Mouse (Mus musculus) gastrocnemius, postnatal 10 days (tissue): ENCODE data around the gene Olfr1436. TPM values are rescaled to one million over a fixed set of nuclear protein-coding genes. Genes with fewer than 3 reads are reported as not detected.
"Not testable (repeated sequence)": the region's sequence is repeated elsewhere in the genome, so short reads cannot be mapped to it uniquely, and the experiment has no call there.

Experiments used
- DNase-seq: peaks from one replicate; pipeline ENCODE4 v3.0.0; 2021; ENCODE audit warnings: mixed read lengths
- long read RNA-seq, 2 experiments: library from polyadenylated mRNA; stranded (forward); transcript quantifications; one replicate each; pipeline ENCODE4 v2.0.0; 2021
- total RNA-seq, 2 experiments: library from RNA; stranded (reverse); gene quantifications; 2 replicates each; pipeline ENCODE4 v1.2.3; 2021

Gene Olfr1436
- total RNA-seq, result not detected
- long read RNA-seq, experiment 1, result 0 reads
- long read RNA-seq, experiment 2, result 0 reads

DNA sequence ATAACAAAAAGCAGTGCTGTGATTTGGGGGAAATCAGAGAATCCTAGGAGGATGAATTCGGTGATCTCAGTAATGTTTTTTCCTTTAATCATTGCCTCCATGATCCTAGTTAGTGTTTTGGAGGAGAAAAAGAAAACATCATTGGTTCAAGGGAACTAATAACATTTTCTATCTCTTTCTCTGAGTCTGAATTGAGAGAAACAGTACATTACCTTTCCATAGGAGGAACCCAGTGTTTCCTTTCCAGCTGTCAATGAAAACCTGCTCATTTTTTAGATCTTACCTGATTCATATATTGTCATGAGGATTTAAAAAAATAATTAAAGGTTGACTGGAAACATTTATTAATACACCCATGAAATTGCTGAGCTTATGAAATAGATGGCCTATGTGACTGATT, at the start of gene Olfr1436:
Olfr1436 (minus strand) TSS at position 101 of the 400 bp plus-strand sequence.
- not testable (repeated sequence) for DNase-seq

DNA sequence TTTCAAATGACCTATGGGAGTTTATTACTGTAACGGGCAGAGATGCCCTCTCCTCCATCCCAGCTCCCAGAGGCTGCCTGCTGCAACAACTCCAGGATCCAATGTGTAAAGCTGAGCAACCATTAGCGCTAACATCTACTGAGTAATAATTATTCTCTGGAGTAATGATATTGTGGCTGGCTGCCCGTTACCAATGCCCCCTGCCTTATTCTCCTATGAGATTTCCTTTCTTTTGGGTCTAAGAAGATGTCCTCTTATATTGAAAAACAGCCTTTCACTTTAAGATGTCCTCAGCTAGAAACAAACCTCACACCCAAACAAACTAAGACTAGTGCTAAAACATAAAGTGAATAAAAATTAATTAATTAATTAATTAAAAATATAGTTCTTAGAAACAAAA, 36.9 kb upstream of the Olfr1436 start, which contains the start of gene Olfr1438-ps1:
Olfr1438-ps1 (minus strand) TSS at position 101 of the 400 bp plus-strand sequence.
- DNase-seq, result no peak

DNA sequence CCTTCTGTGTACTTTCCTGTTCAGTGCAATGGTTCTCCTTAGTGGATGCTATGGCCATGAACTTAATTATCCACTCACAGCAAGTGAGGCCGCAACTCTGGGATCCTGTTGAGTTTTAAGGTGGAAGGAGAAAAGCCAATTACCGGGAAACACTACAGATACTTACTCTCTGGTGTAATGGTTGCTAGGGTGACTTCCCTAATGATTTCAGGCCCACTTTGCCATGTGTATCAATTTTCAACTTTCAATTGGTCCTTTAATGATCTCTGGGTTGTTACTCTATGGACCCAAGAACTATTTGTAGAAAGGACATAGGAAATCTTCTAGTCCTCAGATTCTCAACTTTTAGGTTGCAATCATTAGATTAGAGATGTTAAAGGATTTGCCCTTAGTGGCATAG, 26.1 kb upstream of the Olfr1436 start, which contains the start of gene Olfr1437:
Olfr1437 (minus strand) TSS at position 101 of the 400 bp plus-strand sequence.
- no peak for DNase-seq

DNA sequence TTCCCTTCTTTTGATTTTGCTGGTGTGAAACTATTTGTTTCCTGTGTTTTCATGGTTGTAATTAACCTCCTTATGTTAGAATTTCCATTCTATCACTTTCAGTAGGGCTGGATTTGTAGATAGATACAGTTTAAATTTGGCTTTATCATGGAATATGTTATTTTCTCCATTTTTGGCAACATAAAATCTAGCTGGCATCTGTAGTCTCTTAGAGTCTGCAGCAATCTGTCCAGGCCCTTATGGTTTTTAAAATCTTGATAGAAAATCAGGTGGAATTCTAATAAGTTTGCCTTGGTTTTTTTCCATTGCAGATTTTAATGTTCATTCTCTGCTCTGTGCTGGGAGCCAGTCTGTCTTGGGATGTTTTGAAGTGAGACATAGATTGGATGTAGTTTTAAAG, 6.0 kb downstream of the Olfr1436 start:
- DNase-seq, result no peak

DNA sequence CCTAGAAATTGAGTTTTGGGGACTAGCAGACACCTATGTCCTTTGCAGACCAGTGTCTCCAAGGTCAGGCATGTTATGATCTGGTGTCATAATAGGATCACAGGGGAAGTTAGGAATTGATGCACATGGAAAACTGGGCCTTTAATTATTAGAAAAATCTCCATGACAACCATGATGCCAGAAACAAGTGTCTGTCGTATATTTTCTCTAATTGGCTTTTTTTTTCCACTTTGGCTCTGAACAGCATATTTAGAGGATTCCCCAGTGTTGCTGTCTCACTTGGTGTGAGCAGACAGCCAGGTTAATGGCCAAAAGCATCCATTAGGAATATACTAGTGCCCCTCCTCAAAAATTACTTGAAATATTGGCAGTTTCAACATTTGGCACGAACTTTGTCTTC, 19.4 kb downstream of the Olfr1436 start, which contains the start of gene Olfr1434:
Olfr1434 (plus strand) TSS at position 301 of the 400 bp plus-strand sequence.
- DNase-seq, result no peak

DNA sequence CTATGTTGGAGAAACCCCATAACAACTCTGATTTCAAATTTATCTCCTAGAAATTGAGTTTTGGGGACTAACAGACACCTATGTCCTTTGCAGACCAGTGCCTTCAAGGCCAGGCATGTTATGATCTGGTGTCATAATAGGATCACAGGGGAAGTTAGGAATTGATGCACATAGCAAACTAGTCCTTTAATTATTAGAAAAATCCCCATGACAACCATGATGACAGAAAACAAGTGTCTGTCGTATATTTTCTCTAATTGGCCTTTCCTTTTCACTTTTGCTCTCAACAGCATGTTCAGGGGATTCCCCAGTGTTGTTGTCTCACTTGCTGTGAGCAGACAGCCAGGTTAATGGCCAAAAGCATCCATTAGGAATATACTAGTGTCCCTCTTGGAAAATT, 38.2 kb downstream of the Olfr1436 start, which contains the start of gene Olfr235:
Olfr235 (plus strand) TSS at position 301 of the 400 bp plus-strand sequence.
- DNase-seq, result no peak

Other genes with a start within 250 kb of the Olfr1436 start
- gene Olfr1424, start 236.4 kb downstream of the Olfr1436 start, total RNA-seq, result not detected
- gene Olfr1425, start 221.4 kb downstream of the Olfr1436 start, total RNA-seq, result not detected
- gene Olfr1426, start 207.1 kb downstream of the Olfr1436 start, total RNA-seq, result not detected
- not detected for gene Olfr1427, start 195.8 kb downstream of the Olfr1436 start, total RNA-seq
- gene Olfr1428, start 183.2 kb downstream of the Olfr1436 start, total RNA-seq, result not detected
- not detected for gene Olfr76, start 175.9 kb downstream of the Olfr1436 start, total RNA-seq
- not detected for gene Olfr1555-ps1, start 129.0 kb downstream of the Olfr1436 start, total RNA-seq
- gene Olfr1431, start 98.5 kb downstream of the Olfr1436 start, total RNA-seq, result not detected
- gene Olfr1432, start 66.5 kb downstream of the Olfr1436 start, total RNA-seq, result not detected
- gene Olfr262, start 57.5 kb downstream of the Olfr1436 start, total RNA-seq, result not detected
- not detected for gene Olfr235, start 38.1 kb downstream of the Olfr1436 start, total RNA-seq
- not detected for gene Olfr1434, start 19.3 kb downstream of the Olfr1436 start, total RNA-seq
- gene Olfr1437, start 26.0 kb upstream of the Olfr1436 start, total RNA-seq, result not detected
- gene Olfr1438-ps1, start 36.8 kb upstream of the Olfr1436 start, total RNA-seq, result not detected
- not detected for gene Olfr1440, start 88.1 kb upstream of the Olfr1436 start, total RNA-seq
- not detected for gene Olfr1441, start 118.3 kb upstream of the Olfr1436 start, total RNA-seq
- gene Pfpl, start 128.8 kb upstream of the Olfr1436 start, total RNA-seq, result not detected
- gene Mpeg1, start 161.6 kb upstream of the Olfr1436 start, total RNA-seq, result 1 to 10 TPM; 2.0 to 4.1 TPM
- gene Dtx4, start 202.3 kb upstream of the Olfr1436 start, total RNA-seq, result 10 to 100 TPM; 20.3 to 23.2 TPM
- 10 to 100 TPM in 1 of 2 experiments, 1 to 10 TPM in 1; 7.3 to 11.2 TPM for gene Fam111a, start 246.6 kb upstream of the Olfr1436 start, total RNA-seq